Mouse (Mus musculus) CH12.LX (cell line): ENCODE measurements around the gene Trim71. TPM values are rescaled to one million over a fixed set of nuclear protein-coding genes. Genes with fewer than 3 reads are reported as not detected.

Experiments
- DNase-seq: peaks from one replicate; pipeline ENCODE4 v3.0.0-alpha.2; 2013; ENCODE audit errors: extremely low read depth
- H3K27ac ChIP-seq: 2 replicates; pipeline ENCODE4 v1.5.1; 2012; ENCODE audit warnings: low read depth, mild to moderate bottlenecking, control low read depth, moderate library complexity; ENCODE audit not compliant: insufficient read depth
- H3K27me3 ChIP-seq: replicated peaks from 2 replicates; pipeline ENCODE3; 2012; ENCODE audit warnings: inconsistent platforms
- H3K36me3 ChIP-seq, 2 experiments: replicated peaks in 1 of 2; 2 replicates each; pipeline versions ENCODE3 to v1.6.1; 2012; ENCODE audit warnings: inconsistent platforms in 1 of 2, low read length in 1 of 2, mild to moderate bottlenecking in 1 of 2, mixed read lengths in 1 of 2, moderate library complexity in 1 of 2; ENCODE audit not compliant: control insufficient read depth in 1 of 2, insufficient read depth in 1 of 2
- H3K4me1 ChIP-seq, 2 experiments: 2 replicates each; pipeline ENCODE4 v1.6.1; 2012; ENCODE audit warnings: inconsistent platforms in 1 of 2, moderate library complexity in 1 of 2; ENCODE audit not compliant: insufficient read depth in 2 of 2, control insufficient read depth in 1 of 2
- H3K4me2 ChIP-seq: 2 replicates; pipeline ENCODE4 v1.6.1; 2012; ENCODE audit warnings: low read depth, mild to moderate bottlenecking, control low read depth; ENCODE audit not compliant: poor library complexity, insufficient read depth, severe bottlenecking
- H3K4me3 ChIP-seq, 3 experiments: fragments of 150-350 bp in 1 of 3; sonication (generic) in 1 of 3; replicated peaks in 1 of 3; 2 replicates each; pipeline versions ENCODE3 to v1.5.1; 2011 to 2012; ENCODE audit warnings: low read depth in 2 of 3, low read length in 2 of 3, mild to moderate bottlenecking in 2 of 3, moderate library complexity in 2 of 3, control low read depth in 1 of 3, improper control_type of control experiment in 1 of 3, inconsistent platforms in 1 of 3, mixed read lengths in 1 of 3; ENCODE audit not compliant: poor library complexity in 1 of 3
- H3K79me2 ChIP-seq: replicated peaks from 2 replicates; pipeline ENCODE4 v1.6.1; 2012; ENCODE audit warnings: mild to moderate bottlenecking, moderate library complexity; ENCODE audit not compliant: control insufficient read depth, poor library complexity, insufficient read depth, severe bottlenecking; ENCODE audit errors: extremely low read depth
- H3K9ac ChIP-seq: 2 replicates; pipeline ENCODE4 v1.6.1; 2012; ENCODE audit warnings: low read depth, mild to moderate bottlenecking, control low read depth, moderate library complexity; ENCODE audit not compliant: insufficient read depth
- H3K9me3 ChIP-seq: replicated peaks from 2 replicates; pipeline ENCODE3; 2012; ENCODE audit warnings: low read length, inconsistent platforms, mixed read lengths
- BHLHE40 ChIP-seq: IDR thresholded peaks from 2 replicates; pipeline ENCODE4 v1.6.1; 2011; ENCODE audit warnings: mild to moderate bottlenecking, low read depth, low read length, improper control_type of control experiment
- CHD1 ChIP-seq: IDR thresholded peaks from 2 replicates; pipeline ENCODE4 v1.6.1; 2012; ENCODE audit warnings: low read depth, low read length, improper control_type of control experiment, inconsistent platforms
- CHD2 ChIP-seq: IDR thresholded peaks from 2 replicates; pipeline ENCODE4 v1.6.1; 2011; ENCODE audit warnings: low read length, improper control_type of control experiment
- ELF1 ChIP-seq: IDR thresholded peaks from 2 replicates; pipeline ENCODE4 v1.6.1; 2014; ENCODE audit warnings: low read depth, mild to moderate bottlenecking, inconsistent platforms, low read length, improper control_type of control experiment
- ETS1 ChIP-seq: conservative IDR thresholded peaks from 2 replicates; pipeline ENCODE4 v1.6.1; 2012; ENCODE audit warnings: low read depth, mild to moderate bottlenecking, inconsistent platforms, low read length, improper control_type of control experiment, moderate library complexity
- GABPA ChIP-seq: IDR thresholded peaks from 2 replicates; pipeline ENCODE4 v1.6.1; 2012; ENCODE audit warnings: low read depth, low read length, improper control_type of control experiment, inconsistent platforms; ENCODE audit not compliant: insufficient replicate concordance
- JUND ChIP-seq: conservative IDR thresholded peaks from 2 replicates; pipeline ENCODE4 v1.6.1; 2011; ENCODE audit warnings: low read depth, low read length, improper control_type of control experiment
- KAT2A ChIP-seq: IDR thresholded peaks from 2 replicates; pipeline ENCODE4 v1.6.1; 2012; ENCODE audit warnings: low read length, improper control_type of control experiment, inconsistent platforms; ENCODE audit not compliant: insufficient replicate concordance
- MAZ ChIP-seq: IDR thresholded peaks from 2 replicates; pipeline ENCODE4 v1.6.1; 2012; ENCODE audit warnings: low read depth, mild to moderate bottlenecking, inconsistent platforms, low read length, improper control_type of control experiment, moderate library complexity
- NRF1 ChIP-seq: IDR thresholded peaks from 2 replicates; pipeline ENCODE4 v1.6.1; 2014; ENCODE audit warnings: low read depth, mild to moderate bottlenecking, inconsistent platforms, low read length, improper control_type of control experiment, moderate library complexity
- PAX5 ChIP-seq: IDR thresholded peaks from 2 replicates; pipeline ENCODE4 v1.6.1; 2012; ENCODE audit warnings: low read length, inconsistent platforms, mixed read lengths
- RCOR1 ChIP-seq: conservative IDR thresholded peaks from 2 replicates; pipeline ENCODE4 v1.6.1; 2012; ENCODE audit warnings: low read depth, mild to moderate bottlenecking, inconsistent platforms, low read length, improper control_type of control experiment
- TBP ChIP-seq: conservative IDR thresholded peaks from 2 replicates; pipeline ENCODE4 v1.6.1; 2011; ENCODE audit warnings: low read depth, low read length, improper control_type of control experiment
- TCF12 ChIP-seq: IDR thresholded peaks from 2 replicates; pipeline ENCODE4 v1.6.1; 2014; ENCODE audit warnings: low read depth, mild to moderate bottlenecking, inconsistent platforms, low read length, improper control_type of control experiment
- USF1 ChIP-seq: IDR thresholded peaks from 2 replicates; pipeline ENCODE4 v1.6.1; 2014; ENCODE audit warnings: low read depth, mild to moderate bottlenecking, inconsistent platforms, low read length, improper control_type of control experiment
- ZNF384 ChIP-seq: IDR thresholded peaks from 2 replicates; pipeline ENCODE4 v1.6.1; 2012; ENCODE audit warnings: low read depth, low read length, improper control_type of control experiment, inconsistent platforms
- dilution Hi-C: fragments of 300-500 bp; cut with MboI; formaldehyde crosslinking; loops from 2 replicates; pipeline ENCODE4 v1.14.3; 2020; ENCODE audit warnings: low sequenced_read_pairs; ENCODE audit not compliant: extremely low pct_unique_long_range_greater_than_20kb, extremely low pct_ligation_motif_present
- in situ Hi-C: fragments of 300-500 bp; cut with MboI; formaldehyde crosslinking; loops from 3 replicates; pipeline ENCODE4 v1.14.3; 2019; ENCODE audit warnings: low sequenced_read_pairs, low pct_ligation_motif_present, low pct_unique_long_range_greater_than_20kb, mixed read lengths
- polyA plus RNA-seq: library from polyadenylated mRNA; unstranded; fragments of >175 nt; gene quantifications from 2 replicates; pipeline ENCODE4 v1.2.1, GENCODE M21; 2012; ENCODE audit warnings: low read depth; ENCODE audit not compliant: insufficient read length
- total RNA-seq, 2 experiments: library from RNA; depleted of rRNA; stranded (reverse); fragments of 300-350 nt in 1 of 2; fragments of >200 nt in 1 of 2; gene quantifications; 2 replicates each; pipeline ENCODE4 v1.2.3; 2012 to 2014

The Trim71 gene
- total and polyA plus RNA-seq, 3 experiments: under 0.01 TPM; not detected in 2

- H3K9me3 ChIP-seq: no peaks in the 10 kb centered on the region
- TF ChIP-seq ZNF384 (peak; percentile 75), MAZ (no peak)
- TF ChIP-seq, all 38 proteins: peak for 1
- peaks cover 9 to 19% of the 10 kb centered on the region in 2 experiments for H3K4me1 ChIP-seq
- in situ Hi-C loops (no loop called here), dilution Hi-C loops (no loop called here)
- no peak overlapping the region for H3K27ac ChIP-seq
- no peaks in the 10 kb centered on the region for H3K27me3 ChIP-seq
- no peak overlapping the region for H3K4me3 ChIP-seq
- no peak overlapping the region for H3K9ac ChIP-seq
- peak; percentile 40 for DNase-seq
- H3K4me2 ChIP-seq: peak overlapping the region; percentile 63
- no peaks in the 10 kb centered on the region for H3K36me3 ChIP-seq
- H3K79me2 ChIP-seq: no peaks in the 10 kb centered on the region
Observed at GRCm38 (mm10) chr9:114507421-114507820, 56.7 kb downstream of the Trim71 start.

- dilution Hi-C loops: no loop called here
- TF ChIP-seq MAZ: no peak
- no peak for TF ChIP-seq BHLHE40
- TF ChIP-seq, all 38 proteins: peak for 0
- no peaks in the 10 kb centered on the region for H3K27me3 ChIP-seq
Observed at GRCm38 (mm10) chr9:114506564-114506963, 57.6 kb downstream of the Trim71 start.

GRCm38 (mm10) chr9:114504816-114505215 lies 59.4 kb downstream of the Trim71 start, which contains the start of gene Ccr4:
Ccr4 (minus strand) TSS chr9:114504916.
- in situ Hi-C loops: no loop called here
- no peak within 1 kb of the TSS for H3K9ac ChIP-seq

More at GRCm38 (mm10) chr9:114506564-114506963, 57.6 kb downstream of the Trim71 start:
- no peak for DNase-seq
- no peak overlapping the region for H3K27ac ChIP-seq
- H3K9ac ChIP-seq: no peak overlapping the region
- in situ Hi-C loops: no loop called here
- H3K79me2 ChIP-seq: no peaks in the 10 kb centered on the region
- H3K4me2 ChIP-seq: no peak overlapping the region
- peaks cover 9 to 19% of the 10 kb centered on the region in 2 experiments for H3K4me1 ChIP-seq
- no peak overlapping the region for H3K4me3 ChIP-seq
- no peaks in the 10 kb centered on the region for H3K9me3 ChIP-seq
- no peaks in the 10 kb centered on the region for H3K36me3 ChIP-seq

More at GRCm38 (mm10) chr9:114504816-114505215, 59.4 kb downstream of the Trim71 start, which contains the start of gene Ccr4:
- Histone ChIP-seq H3K36me3 (no peaks in the 10 kb centered on the region), H3K4me1 (peaks cover 9 to 24% of the 10 kb centered on the region in 2 experiments), H3K4me3 (no peak within 1 kb of the TSS), H3K27me3 (no peaks in the 10 kb centered on the region), H3K27ac (no peak within 1 kb of the TSS), H3K9me3 (peaks cover 2% of the 10 kb centered on the region), H3K79me2 (no peaks in the 10 kb centered on the region), H3K4me2 (no peak within 1 kb of the TSS)
- DNase-seq: no peak
- dilution Hi-C loops: no loop called here
- TF ChIP-seq BHLHE40: no peak
- TF ChIP-seq ETS1: no peak
- no peak for TF ChIP-seq ZNF384
- no peak for TF ChIP-seq JUND
- no peak for TF ChIP-seq TBP
- no peak for TF ChIP-seq ELF1
- no peak for TF ChIP-seq USF1
- TF ChIP-seq KAT2A: no peak
- no peak for TF ChIP-seq CHD2
- no peak for TF ChIP-seq PAX5
- no peak for TF ChIP-seq MAZ
- no peak for TF ChIP-seq NRF1
- TF ChIP-seq RCOR1: no peak
- TF ChIP-seq TCF12: no peak
- TF ChIP-seq GABPA: no peak
- TF ChIP-seq CHD1: no peak
